Mouse (Mus musculus) adrenal gland, adult 8-10 months (tissue): ENCODE results near the gene Wbp11. TPM values are rescaled to one million over a fixed set of nuclear protein-coding genes. Genes with fewer than 3 reads are reported as not detected.
"Not testable (repeated sequence)": the region's sequence is repeated elsewhere in the genome, so short reads cannot be mapped to it uniquely, and the experiment has no call there.

Experiments
- DNase-seq: peaks from one replicate; pipeline ENCODE4 v3.0.0; 2022
- microRNA-seq, 2 experiments: library from miRNA; unstranded; fragments of <30 nt; microRNA quantifications; one replicate each; pipeline ENCODE4 v1.2.0; 2022
- total RNA-seq, 4 experiments: library from RNA; stranded (reverse); gene quantifications; 2 replicates each; pipeline ENCODE4 v1.2.4; 2022

Gene Wbp11
- total RNA-seq, 4 experiments from 2014 or later = 75.0 to 108 (median 79.2) TPM

DNA sequence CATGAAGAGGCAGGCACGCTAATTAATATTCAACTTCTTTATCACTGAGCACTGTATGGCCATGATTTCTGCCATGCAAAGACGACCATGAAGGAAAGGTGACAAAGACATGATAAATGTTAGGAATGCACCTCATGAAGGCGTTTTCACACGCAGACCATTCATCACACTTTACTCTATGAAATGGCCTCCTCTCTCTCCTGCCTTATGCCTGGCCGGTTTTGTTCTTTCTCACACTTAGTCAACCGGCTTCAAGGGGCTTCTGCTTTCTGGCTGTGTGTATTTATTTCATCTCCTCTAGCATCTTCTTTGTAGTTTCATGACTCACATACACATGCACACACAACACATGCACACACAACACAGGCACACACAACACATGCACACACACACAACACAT, 26.8 kb downstream of the Wbp11 start:
- DNase-seq = no peak

- DNase-seq = no peak
Observed at GRCm38 (mm10) chr6:136800710-136801109, 27.3 kb downstream of the Wbp11 start.

DNA sequence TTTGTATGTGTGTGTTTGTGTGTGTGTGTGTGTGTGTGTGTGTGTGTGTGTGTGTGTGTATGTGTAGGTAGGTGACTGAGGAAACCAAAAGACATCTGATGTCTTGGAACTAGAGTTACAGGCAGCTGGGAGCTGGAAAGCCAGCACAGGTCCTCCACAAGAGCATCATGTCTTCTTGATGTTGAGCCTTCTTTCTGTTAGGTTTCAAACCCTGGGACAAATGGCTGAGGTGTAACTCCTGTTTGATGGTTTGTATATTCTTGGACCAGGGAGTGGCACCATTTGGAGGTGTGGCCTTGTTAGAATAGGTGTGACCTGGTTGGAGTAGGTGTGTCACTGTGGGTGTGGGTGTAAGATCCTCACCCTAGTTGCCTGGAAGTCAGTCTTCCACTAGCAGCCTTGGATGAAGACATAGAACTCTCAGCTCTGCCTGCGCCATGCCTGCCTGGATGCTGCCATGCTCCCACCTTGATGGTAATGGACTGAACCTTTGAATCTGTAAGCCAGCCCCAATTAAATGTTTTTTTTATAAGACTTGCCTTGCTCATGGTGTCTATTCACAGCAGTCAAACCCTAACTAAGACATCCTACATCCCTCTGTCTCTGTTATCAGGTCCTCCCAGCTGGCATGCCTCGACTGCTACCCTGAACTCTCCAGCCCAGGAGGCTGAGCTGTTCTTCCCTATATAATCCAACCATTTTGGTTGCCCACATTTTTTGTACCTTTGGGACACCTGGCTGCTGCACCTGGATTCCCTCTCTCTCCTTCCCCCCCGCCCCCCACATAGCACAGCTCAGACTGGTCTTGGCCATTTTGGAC, 29.9 kb downstream of the Wbp11 start:
- not testable (repeated sequence) for DNase-seq

GRCm38 (mm10) chr6:136795850-136796249, 32.2 kb downstream of the Wbp11 start:
- DNase-seq = no peak

GRCm38 (mm10) chr6:136795110-136795509, 32.9 kb downstream of the Wbp11 start:
- DNase-seq = no peak

DNA sequence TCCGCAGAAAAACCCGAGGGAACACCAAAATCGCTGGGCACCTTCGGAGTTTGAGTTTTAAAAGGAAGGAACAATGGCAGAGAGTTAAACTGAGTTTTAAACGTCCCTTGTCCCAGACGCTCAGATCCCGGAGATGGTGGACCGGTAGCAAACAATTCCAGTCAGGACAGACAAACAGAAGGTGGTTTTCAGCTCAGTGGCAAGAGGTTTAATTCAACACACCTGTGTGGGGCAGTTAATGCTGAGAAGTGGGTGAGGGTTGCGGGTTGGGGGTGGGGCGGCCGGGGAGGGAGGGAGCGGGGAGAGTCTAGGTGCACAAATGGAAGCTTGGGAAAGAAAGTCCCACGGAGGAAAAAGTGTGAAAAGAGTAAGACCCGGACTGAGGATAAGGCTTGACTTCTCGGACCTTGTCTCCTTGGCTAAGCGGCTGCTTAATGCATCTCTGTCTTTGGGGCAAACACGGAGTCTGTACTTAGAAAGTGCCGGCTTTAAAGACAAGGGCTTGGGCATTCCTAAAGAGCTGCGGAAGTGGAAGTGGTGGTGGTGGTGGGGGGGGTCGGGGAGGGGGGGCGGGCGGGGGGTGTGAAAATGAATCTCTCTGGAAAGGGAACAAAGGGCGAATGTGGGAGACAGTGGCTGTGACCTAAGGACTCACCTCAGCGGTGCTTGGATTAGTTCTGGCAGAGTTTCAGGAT, 34.1 kb downstream of the Wbp11 start:
- DNase-seq = no peak

DNA sequence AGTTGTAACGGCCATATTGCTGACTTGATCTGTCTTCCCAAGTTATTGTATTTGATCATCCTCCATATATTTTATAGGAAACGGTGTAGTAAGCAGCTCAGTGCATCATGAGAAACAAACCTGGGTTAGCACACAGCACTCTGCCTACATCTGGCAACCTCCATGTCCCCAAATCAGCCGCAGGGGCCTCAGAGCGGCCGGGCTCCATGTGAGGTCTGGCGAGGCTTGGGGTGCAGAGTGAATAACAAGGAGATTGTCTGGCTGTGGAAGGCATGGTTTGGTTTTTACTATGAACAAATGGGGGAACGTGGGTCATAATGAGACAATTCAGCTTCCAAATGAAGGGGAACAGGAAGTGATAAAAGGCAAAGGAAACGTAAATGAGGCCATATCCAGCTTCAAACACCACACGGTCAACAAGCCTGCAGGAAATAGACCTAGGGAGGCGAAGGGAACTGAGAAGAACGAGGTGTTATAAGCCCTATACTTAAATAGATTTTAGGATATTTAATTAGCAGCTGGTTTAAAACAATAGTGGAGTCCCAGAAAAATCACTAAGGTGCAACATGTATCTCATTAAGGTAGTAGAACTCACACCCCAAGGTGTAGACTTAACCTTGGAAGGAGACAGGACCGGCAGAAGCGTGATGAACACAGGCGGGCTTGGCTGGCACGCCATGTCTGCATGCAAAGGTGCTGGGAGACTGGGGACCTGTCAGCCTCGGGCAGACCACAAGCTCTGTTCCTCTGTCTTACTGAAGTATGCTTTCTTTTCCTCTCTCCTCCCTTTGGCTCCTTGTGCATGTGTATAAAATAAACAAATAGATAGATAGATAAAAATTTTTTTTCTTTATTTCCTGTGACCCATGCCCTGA, 34.9 kb downstream of the Wbp11 start:
- DNase-seq = no peak

DNA sequence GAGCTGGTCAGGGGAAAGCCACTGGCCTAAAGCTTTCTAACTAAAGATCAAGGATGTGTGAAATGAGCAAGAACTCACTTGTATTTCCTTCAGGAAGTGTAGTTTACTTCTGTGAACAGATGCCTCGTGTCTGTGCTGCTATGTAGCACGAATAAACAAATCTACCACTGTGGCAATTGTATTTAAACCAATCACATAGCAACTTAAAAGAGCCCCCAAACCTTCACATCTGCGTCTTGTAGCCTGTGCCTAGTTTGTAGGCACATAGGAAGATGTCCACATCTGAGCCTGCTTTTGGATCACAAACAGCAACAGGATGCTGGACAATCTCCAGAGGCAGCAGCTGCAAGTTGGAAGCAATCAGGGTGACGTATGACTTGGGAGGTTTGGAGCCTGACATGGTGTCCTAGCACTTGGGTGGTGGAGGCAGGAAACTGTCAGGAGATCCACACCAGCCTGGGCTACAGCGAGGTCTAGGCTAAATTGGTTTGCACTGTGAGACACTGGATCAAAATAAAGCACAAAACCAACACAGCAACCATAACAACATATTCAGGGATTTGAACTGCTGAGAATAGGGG, 38.6 kb downstream of the Wbp11 start:
- no peak for DNase-seq

DNA sequence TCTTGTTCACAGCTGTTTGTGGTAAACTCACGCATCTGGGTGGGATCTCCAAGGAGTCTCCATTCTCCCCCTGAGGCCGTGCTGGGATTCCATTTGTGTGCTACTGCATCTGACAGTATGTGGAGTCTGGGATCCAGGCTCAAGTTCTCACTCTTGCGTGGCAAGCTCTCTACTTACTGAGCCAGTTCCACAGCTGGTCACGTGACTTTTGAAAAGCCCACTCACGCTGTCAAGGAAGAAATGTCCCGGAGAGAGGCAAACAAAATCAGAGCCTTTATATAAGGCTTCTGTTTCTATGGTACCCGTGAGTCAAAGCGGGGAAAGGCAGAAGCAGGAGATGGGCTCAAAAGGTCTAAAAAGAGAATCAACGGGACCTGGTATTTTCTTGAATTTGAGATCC, 45.3 kb downstream of the Wbp11 start:
- no peak for DNase-seq

DNA sequence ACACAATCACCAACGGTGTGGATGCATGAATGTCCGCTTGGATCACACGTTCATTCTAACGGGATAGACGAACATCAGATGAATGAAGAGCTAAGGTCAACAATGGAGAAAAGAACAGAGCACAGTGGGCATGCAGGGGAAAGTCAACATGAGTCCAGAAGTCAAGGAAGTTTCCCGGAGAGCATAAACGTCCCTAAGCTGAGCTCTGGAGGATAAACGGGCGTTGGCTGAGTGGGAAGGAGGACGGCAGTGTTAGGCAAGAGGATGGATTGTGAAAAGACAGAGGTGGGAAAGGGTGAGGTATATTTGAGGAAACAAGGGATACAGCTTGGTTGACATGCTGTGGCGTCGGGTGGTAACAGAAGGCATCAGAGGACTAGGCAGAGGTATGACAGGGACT, 45.9 kb downstream of the Wbp11 start:
- DNase-seq = no peak

GRCm38 (mm10) chr6:136781377-136781986, 46.6 kb downstream of the Wbp11 start, which contains the start of gene Gucy2c:
Gene Gucy2c, minus strand, starts transcription at chr6:136781765.
- DNase-seq = no peak

DNA sequence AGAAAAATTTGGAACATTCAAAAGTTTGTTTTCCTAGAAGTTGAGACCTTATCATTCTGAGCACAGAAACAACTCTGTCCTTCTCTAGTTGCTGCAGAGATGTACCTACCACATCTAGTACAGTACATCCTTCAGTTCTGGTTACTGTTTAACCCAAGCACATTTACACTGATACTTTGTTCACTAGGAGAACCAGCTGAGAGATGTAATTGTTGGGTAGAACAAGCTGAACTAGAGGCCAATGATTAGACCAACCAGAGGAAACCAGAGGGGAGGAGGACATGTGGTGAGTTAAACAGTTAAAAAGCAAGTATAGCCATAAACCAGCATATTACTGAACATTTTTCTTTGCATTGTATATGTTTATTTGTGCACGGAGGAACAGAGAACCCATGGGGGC, 51.6 kb downstream of the Wbp11 start:
- no peak for DNase-seq

- DNase-seq = no peak
Observed at GRCm38 (mm10) chr6:136769859-136770258, 58.2 kb downstream of the Wbp11 start.

GRCm38 (mm10) chr6:136769143-136769542, 58.9 kb downstream of the Wbp11 start:
- no peak for DNase-seq

GRCm38 (mm10) chr6:136763912-136764311, 64.1 kb downstream of the Wbp11 start:
- no peak for DNase-seq

Small RNAs within 50 kb of the gene (microRNA-seq; reads per million reads assigned to microRNA genes)
- 0 reads per million in 2 experiments for gene Gm44364

Other genes starting within 250 kb of the Wbp11 start
- 10 to 100 TPM in 3 of 4 experiments, 1 to 10 TPM in 1; 7.6 to 20.9 (median 15.8) TPM for gene Plbd1, start 166.3 kb downstream of the Wbp11 start, total RNA-seq
- under 1 TPM in 1 of 4 experiments, not detected in 3; 0.09 TPM for gene Gucy2c, start 46.5 kb downstream of the Wbp11 start, total RNA-seq
- 10 to 100 TPM; 11.5 to 15.1 (median 12.4) TPM for gene Hist4h4, start 23.8 kb downstream of the Wbp11 start, total RNA-seq
- 100 to 1,000 TPM in 3 of 4 experiments, 10 to 100 TPM in 1; 81.8 to 292 (median 145) TPM for gene H2afj, start 20.0 kb downstream of the Wbp11 start, total RNA-seq
- 1 to 10 TPM in 1 of 4 experiments, under 1 TPM in 3; 0.51 to 1.3 (median 0.97) TPM for gene BC049715, start 607 bp downstream of the Wbp11 start, total RNA-seq
- gene Smco3, start 7.2 kb upstream of the Wbp11 start, total RNA-seq = under 1 TPM in 2 of 4 experiments, not detected in 2; 0.23 to 0.28 TPM
- gene Art4, start 29.5 kb upstream of the Wbp11 start, total RNA-seq = 1 to 10 TPM; 5.3 to 7.9 (median 7.2) TPM
- gene Mgp, start 47.6 kb upstream of the Wbp11 start, total RNA-seq = 100 to 1,000 TPM; 174 to 284 (median 210) TPM
- under 1 TPM in 1 of 4 experiments, not detected in 3; 0.28 TPM for gene Erp27, start 93.9 kb upstream of the Wbp11 start, total RNA-seq
- gene Pde6h, start 95.6 kb upstream of the Wbp11 start, total RNA-seq = under 1 TPM in 1 of 4 experiments, not detected in 3; 0.14 TPM
- gene Arhgdib, start 113.7 kb upstream of the Wbp11 start, total RNA-seq = 10 to 100 TPM; 20.7 to 30.5 (median 28.0) TPM